Mouse (Mus musculus): ENCODE results near the gene Mtln. TPM values are rescaled to one million over a fixed set of nuclear protein-coding genes. Genes with fewer than 3 reads are reported as not detected.

The Mtln gene
- total RNA-seq, 2 experiments from 2014 or later = 46.8 to 49.7 TPM

DNA sequence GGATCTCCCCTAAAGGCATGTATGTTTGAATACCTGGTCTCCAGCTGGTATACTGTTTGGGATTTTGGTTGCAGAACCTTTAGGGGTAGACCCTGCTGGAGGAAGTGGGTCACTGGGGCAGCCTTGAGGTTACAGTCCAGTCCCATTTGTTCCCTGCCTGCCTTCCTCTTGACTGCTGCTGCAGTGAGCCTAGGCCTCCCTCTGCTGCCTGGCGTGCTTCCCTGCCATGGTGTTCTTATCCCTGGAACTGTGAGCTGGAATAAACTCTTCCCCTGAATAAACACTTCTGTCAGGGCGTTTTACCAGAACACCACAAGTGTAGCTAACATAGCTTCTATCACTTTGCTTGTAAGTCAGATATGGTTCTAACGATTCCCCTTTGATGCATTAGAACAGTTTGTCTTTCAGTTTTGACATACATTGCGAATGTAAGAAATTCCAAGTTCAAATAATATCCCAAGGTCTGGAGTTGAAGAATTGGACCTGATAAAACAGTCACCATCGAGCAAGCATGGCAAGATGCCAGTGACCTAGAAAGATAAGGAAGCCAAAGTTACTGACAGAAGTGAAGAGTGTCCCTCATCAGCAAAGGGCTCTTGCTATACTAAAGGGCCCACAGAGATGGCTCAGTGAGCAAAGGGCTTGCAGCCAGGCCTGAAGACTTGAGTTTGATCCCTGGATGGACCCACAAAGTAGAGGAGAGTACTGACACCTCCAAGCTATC lies 33.0 kb downstream of the Mtln start:
- DNase-seq (ENCODE audit: low spot score in 2 of 2) = no peak
- intact Hi-C loops (cut with DNase I) = no loop called here

GRCm38 (mm10) chr2:127757171-127757570 lies 35.1 kb downstream of the Mtln start:
- intact Hi-C loops (cut with DNase I) = no loop called here
- peak; percentile 60 to 75 for DNase-seq (ENCODE audit: low spot score in 2 of 2)

- no peak for DNase-seq (ENCODE audit: low spot score in 2 of 2)
- intact Hi-C loops (cut with DNase I) = no loop called here
Measured at GRCm38 (mm10) chr2:127754113-127754512, 38.2 kb downstream of the Mtln start.

DNA sequence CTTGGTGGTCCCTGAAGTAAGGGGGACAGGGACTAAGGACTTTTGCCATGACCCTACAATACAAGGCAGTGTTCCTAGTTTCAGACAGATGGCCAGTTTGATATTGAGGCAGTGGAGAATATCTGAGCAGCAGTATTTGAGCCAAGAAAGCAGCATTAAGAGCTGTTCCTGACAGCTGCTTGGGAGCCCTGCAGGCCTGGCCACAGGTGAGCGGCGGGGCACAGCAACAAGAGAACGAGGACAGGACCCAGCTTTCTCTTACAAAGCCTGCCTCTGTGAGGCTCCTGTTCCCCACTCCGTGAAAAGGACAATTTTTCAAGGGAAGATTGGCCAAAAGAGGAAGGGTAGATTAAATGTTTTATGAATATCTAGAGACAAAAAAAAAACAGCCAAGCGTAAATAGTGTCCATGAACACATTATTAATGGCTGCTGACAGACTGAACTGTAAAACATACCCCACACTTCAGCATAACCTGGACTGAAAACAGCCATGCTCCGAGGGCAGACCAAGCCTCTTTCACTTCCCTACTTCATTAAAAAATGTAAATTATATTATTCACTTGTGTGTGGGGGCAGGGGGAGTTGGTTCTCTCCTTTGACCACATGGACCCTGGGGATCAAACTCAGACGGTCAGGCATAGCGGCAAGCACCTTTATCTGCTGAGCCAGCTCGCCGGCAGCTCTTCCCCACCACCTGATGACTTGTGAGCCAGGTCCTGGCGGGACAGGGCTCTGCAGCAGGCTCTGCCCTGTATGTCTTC lies 40.3 kb downstream of the Mtln start:
- intact Hi-C loops (cut with DNase I) = no loop called here
- no peak for DNase-seq (ENCODE audit: low spot score in 2 of 2)

- no peak for DNase-seq (ENCODE audit: low spot score in 2 of 2)
- intact Hi-C loops (cut with DNase I) = no loop called here
Measured at GRCm38 (mm10) chr2:127749376-127749775, 42.9 kb downstream of the Mtln start.

GRCm38 (mm10) chr2:127748316-127748715 lies 44.0 kb downstream of the Mtln start:
- DNase-seq (ENCODE audit: low spot score in 2 of 2) = no peak
- intact Hi-C loops (cut with DNase I) = no loop called here

- DNase-seq (ENCODE audit: low spot score in 2 of 2) = no peak
- intact Hi-C loops (cut with DNase I) = no loop called here
Measured at GRCm38 (mm10) chr2:127742637-127743036, 49.7 kb downstream of the Mtln start.

Other genes starting within 250 kb of the Mtln start
- 1 to 10 TPM; 7.4 to 7.7 TPM for gene Zfp661, start 205.4 kb downstream of the Mtln start, total RNA-seq (2021)
- gene Mrps5, start 205.3 kb downstream of the Mtln start, total RNA-seq (2021) = 100 to 1,000 TPM in 1 of 2 experiments, 10 to 100 TPM in 1; 84.7 to 103 TPM
- gene Mal, start 135.8 kb downstream of the Mtln start, total RNA-seq (2021) = 10 to 100 TPM; 21.4 to 46.7 TPM
- 1 to 10 TPM in 1 of 2 experiments, under 1 TPM in 1; 0.80 to 1.2 TPM for gene Mall, start 62.6 kb downstream of the Mtln start, total RNA-seq (2021)
- 10 to 100 TPM; 17.6 to 20.1 TPM for gene Nphp1, start 3.6 kb downstream of the Mtln start, total RNA-seq (2021)
- gene Bub1, start 39.4 kb upstream of the Mtln start, total RNA-seq (2021) = 1 to 10 TPM in 1 of 2 experiments, under 1 TPM in 1; 0.63 to 1.3 TPM
- not detected for gene Acoxl, start 46.4 kb upstream of the Mtln start, total RNA-seq (2021)

Measured in left cerebral cortex, postnatal 14 days (tissue).